Mouse (Mus musculus): ENCODE measurements around the gene Med6. TPM values are rescaled to one million over a fixed set of nuclear protein-coding genes. Genes with fewer than 3 reads are reported as not detected.
A peak's percentile ranks its signal among the peaks of the same experiment; 100 is the strongest.

Gene Med6
- 1 to 10 TPM; 9.1 to 9.7 TPM for total RNA-seq (2021)
- long read RNA-seq, experiment 1, transcript Med6-204 (8 exons, 1,059 nt), result major isoform, 12 of 13 reads
- long read RNA-seq, experiment 1, partial matches to known transcripts, result 0 of 13 reads
- long read RNA-seq, experiment 1, other reads (novel, unspliced or antisense), result 0 of 13 reads
- long read RNA-seq, experiment 2, transcript Med6-204 (8 exons, 1,059 nt), result major isoform, 15 of 17 reads
- long read RNA-seq, experiment 2, partial matches to known transcripts, result 0 of 17 reads
- long read RNA-seq, experiment 2, other reads (novel, unspliced or antisense), result 2 of 17 reads

DNA sequence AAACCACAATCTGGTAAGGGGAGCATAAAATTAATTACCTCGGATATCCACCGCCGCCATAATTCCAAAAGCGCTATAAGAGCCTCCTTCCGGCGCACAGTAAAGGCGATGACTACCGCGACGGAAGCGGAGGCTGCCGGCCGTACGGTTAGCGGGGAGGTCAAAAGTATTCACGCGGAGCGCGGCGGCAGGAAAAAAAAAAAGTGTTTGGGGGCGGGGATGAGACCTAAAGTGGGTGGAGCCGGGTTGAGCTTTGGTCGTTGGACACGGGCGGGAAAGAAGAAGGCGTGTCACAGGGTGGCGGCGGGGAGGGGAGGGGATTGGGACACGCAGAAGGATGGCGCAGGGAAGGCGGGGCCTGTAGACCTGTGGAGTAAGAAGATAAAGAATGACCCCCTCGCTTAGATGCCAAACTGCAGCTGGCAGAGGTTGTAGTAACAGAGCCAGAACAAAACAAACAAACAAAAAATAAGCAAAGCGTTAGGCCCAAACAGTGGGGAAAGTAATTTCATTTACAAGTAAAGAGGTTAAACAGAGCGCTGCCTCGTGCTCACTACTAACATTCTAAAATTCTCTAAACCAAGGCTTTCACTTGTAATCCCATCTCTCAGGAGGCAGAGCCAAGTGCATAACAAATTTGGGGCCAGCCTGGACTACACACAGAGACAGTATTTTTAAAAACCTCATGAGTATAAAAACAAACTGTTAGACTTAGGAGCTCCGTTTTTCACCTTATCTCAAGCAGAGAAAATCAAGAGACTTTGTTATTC lies at the start of gene Med6:
Med6 (minus strand) TSS at position 107 of the 770 bp plus-strand sequence.
- DNase-seq, result peak; percentile 81 to 90
- intact Hi-C loops (cut with DNase I), result no loop called here

DNA sequence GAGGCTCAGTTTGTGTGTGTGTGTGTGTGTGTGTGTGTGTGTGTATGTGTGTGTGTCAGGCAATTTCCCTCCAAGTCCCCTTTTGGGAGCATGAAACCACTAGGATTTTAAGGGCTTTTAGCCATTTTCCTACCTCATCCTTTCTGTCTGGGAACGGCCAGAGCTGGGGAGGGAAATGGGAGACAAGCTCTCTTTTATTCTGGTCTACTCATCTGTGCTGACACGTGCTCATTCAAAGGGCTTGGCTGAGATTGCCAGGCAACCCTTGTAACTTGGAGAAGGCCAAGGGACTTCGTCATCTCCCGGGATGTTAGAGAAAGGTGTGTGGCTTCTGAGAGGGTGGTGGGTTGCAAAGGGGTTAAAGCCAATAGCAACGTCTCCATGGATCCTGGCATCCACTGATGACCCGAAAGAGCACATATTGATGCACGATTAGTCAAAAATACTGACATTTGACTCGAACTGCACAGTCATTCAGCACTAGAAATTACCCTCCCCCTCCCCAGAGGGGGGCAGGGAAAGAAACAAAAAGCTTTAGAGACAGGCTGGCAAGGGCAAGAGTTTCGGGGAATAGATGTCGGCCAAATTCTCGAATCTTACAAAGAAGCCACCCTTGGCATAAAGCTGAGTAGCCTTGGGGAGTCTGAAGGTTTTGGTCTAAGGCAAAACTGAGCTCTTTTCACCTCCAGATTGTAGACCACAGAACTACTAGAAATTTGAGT lies 47.7 kb upstream of the Med6 start:
- no peak for DNase-seq
- intact Hi-C loops (cut with DNase I), result no loop called here

DNA sequence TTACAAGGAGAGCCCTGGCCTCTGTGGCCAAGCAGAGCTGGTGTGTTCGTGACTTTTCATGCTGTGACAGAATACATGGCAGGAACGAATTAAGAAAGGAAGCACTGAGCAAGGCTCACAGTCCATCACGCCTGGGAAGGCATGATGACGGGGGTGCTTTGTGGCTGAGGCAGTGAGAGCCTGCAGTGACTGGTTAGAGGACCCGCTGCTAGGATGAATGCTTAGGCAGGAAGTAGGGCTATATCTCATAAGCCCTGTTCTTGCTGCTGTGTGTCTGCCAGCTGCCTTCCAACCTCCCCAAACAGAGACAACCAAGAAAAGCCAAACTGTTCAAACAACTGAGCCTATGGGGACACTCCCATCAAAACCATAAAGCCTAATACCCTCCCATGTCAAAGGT lies 45.8 kb upstream of the Med6 start:
- intact Hi-C loops (cut with DNase I), result no loop called here

DNA sequence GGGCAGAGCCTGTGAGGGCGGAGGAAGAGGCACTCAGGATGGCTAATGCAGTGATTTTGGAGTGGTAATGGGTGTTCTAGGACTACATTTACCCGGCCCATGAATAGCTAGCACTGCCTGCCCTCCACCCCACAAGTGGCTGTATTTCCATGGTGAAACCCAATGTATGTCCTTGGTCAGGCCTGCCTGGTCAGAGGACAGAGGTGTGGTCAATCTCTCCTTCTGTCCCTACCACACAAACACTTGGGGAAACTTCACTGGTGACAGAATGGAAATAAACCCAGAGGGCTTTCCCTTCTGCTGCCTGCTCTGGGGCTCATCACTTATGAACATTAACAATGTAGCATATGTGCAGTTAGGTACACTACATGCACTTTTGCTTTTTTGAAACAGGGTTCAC lies 38.4 kb upstream of the Med6 start:
- DNase-seq, result no peak
- intact Hi-C loops (cut with DNase I), result no loop called here

More for the DNA sequence above, 45.8 kb upstream of the Med6 start:
- no peak for DNase-seq

DNA sequence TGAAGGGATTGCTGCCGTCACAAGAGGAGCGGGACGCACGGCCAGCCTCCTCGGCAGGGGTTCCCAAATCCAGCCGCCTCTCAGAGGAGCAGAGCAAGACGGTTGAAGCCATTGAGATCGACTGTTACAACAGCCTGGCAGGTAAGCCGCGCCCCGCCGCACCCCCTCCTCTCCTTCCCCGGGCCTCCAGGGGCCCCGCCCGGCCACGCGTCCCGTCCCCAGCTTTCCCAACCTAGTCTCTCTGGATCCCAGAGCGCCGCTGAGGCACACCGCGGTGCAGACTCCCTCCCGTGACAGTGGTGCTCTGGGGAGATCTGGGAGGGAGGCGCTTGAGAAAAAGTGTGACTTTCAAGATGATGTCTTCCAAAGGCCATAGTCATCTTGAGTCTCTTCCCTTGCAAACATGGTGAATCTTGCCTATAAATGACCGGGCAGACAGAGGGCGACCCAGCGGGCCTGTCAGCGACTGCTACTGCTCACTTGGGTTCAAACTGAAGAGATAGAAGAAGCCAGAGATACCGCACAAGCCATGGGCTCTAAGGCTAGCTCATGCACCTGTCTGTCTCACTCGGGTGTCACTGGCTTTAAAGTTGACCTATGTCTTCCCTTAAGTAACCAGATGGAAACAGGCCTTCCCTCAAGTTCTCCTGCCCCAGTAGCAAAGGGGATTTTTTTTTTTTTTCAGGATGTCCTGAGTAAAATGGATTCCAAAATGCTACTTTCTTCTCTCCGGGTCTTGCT lies 37.0 kb upstream of the Med6 start:
- DNase-seq, result no peak
- intact Hi-C loops (cut with DNase I), result no loop called here

DNA sequence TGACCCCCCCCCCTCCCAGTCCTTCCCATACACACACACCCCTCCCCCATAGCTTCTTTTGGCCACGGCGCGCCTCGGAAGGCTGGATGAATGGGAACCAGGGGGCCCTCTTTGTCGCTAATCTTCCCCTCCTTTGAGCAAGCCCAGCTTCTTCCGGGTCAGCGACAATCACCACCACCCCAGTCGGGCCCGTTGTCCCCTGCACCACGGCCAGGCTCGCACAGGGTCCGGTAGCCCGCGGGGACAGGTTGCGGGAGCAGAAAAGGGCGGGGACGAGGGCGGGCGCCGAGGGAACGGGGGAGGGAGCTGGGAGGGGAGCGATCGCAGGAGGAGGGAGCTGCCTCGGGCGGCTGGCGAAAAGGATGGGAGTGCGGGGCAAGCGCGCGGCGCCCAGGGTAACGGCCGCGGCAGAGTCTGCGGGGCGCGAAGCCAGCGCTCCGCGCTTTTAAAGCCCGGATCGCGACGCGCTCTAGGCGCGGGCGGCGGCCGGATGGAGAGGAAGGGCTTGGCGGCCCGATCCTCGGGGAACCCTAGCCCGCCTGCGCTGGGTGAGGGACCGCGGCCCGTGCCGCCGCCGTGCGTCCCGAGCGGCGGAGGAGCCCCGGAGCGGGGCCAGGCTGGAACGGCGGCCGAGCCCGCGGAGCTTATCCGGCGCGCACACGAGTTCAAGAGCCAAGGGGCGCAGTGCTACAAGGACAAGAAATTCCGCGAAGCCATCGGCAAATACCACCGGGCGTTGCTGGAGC lies 36.3 kb upstream of the Med6 start, which contains the start of gene Ttc9:
Ttc9 (plus strand) TSS at position 335 of the 746 bp plus-strand sequence.
- peak in 1 of 2 experiments; percentile 16 for DNase-seq
- intact Hi-C loops (cut with DNase I), result no loop called here

DNA sequence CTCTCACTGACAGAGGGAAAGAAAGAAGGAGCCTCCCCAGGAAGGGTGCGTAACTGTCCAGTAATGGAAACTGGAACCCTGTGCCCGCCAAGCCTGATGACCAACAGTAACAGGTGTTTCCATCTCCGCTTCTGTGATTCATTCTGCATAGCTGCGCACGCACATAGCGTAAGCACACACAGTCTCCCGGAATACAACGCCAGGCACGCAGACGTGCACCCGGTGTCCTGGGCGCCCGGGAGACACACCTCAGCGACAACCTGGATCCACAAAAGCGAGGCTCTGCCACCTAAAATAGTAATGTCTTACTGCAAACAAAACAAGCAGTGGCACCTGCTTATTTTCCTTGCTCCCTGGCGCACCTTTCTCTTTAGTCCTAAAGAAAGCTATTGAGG lies 35.7 kb upstream of the Med6 start:
- peak; percentile 11 to 16 for DNase-seq
- intact Hi-C loops (cut with DNase I), result no loop called here

DNA sequence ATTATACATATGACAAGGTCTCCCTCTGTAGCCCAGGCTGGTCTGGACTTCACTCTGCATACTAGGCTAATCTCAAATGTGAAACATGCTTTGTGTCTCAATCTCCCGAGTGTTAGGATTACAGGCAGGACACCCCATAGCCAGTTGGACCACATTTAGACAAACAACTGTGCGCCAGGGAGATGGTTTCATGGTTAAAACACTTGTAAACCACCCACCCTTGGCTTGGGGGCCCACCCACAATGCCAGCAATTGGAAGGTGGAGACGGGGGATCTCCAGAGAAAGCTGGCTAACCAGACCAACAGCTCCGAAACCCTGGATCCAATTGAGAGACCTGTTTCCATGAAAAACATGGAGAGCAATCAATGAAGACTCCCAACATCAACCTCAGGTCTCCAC lies 33.3 kb upstream of the Med6 start:
- intact Hi-C loops (cut with DNase I), result no loop called here
- no peak for DNase-seq

DNA sequence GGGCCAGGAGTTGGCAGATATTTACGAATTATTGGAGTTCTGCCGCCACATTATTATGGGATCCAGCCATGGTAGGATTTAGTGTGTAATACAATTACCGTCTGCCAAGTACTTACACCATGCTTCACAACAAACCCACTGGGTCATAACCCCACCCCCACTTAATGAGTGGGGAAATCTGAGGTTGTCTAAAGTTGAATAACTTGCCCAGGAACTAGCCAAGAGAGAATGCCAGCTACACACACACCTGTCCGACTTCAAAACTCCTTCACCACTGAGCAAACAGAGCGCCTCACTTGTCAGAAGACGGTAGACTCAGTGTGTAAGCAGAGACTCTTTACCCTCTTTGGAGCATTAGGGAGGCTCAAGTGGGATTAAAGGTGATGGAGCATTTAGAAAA lies 32.6 kb upstream of the Med6 start:
- intact Hi-C loops (cut with DNase I), result no loop called here
- no peak for DNase-seq

DNA sequence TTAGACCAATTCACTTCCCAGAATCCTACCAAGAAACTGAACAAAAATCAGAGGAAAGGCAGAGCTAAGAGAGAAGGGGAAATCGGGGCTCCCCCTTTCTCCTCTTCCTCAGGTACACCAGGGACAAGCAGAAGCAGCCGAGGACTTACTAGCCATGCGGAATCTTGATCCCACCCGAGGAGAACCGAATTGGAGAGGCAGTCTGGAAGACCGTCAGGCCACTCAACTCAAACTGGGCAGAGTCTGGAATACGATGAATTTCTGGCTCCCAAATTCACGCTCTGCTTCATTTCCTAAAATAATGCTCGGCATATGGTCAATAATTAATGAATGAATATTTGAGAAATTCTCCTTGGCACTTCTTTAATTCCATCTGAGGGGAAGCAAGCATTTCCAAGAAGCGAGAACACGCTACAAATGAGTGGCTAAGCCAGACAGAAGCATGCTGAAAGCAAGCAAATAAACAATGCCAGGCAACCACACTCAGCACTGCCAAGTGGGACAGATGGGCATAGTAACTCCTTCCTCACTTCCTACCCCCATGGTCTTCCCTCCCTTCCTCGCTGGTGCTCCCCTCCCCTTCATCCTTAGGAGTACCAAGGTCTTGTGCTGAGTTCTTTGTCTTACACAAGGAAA lies 31.5 kb upstream of the Med6 start:
- intact Hi-C loops (cut with DNase I), result no loop called here
- DNase-seq, result no peak

DNA sequence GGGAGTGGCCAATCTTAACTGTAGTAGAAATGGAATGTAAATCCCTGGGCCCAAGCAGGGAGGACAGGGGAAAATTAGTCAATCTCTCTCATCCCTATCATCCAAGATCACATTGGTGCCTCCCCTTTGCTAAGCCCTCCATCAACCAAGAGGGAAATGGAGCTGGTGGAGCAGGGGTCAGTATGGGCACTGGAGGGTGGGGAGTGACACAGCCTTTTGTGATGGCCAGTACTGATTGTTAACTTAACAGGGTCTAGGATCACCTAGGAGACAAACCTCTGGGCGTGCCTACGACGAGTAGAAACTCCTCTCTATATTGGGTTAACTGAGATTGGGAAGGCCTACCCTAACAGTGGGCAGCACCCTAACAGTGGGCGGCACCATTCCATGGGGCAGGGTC lies 28.6 kb upstream of the Med6 start:
- no peak for DNase-seq
- intact Hi-C loops (cut with DNase I), result no loop called here

DNA sequence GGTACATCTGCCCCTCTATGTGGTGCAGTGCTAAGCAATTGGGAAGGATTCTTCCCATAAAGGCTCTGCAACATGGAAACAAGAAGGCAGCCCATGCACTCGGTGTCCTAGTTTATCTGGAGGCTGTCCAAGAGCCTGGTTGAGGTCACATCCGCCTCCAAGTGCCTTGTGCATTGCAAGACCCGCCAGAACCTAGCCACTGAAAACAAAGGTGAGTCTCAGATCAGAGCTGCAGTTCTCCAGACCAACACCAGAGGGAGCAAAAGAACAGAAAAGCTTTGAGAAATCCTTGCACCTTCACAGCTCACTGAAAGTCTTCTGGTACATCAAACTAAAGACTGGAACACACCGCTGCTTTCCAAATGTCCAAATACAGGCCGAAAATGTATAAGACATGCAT lies 24.5 kb upstream of the Med6 start:
- intact Hi-C loops (cut with DNase I), result loop anchor here (2.0 kb wide), 2 partner anchors 83 to 169 kb away; no protein-coding TSS in a partner anchor
- peak; percentile 21 to 30 for DNase-seq

DNA sequence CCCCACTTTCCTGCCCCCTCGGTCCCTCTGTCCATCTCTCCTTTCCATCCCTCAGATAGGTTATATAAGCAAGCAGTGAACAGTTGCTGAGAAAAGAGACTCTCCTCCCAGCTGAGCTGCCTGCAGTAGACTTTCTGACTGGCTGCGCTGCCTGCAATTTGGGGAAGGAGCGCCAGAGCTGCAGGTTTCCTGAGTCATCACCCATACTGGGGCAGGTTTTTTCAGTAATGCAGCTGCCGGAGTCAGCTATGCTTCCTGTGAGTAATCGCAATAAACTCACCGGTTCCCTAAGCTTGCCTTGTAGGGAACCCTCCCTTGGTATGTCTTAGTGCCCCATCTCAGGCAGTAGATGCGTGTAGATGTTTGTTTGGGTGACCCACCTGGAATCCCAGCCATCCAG lies 22.2 kb upstream of the Med6 start:
- DNase-seq, result no peak
- intact Hi-C loops (cut with DNase I), result no loop called here

DNA sequence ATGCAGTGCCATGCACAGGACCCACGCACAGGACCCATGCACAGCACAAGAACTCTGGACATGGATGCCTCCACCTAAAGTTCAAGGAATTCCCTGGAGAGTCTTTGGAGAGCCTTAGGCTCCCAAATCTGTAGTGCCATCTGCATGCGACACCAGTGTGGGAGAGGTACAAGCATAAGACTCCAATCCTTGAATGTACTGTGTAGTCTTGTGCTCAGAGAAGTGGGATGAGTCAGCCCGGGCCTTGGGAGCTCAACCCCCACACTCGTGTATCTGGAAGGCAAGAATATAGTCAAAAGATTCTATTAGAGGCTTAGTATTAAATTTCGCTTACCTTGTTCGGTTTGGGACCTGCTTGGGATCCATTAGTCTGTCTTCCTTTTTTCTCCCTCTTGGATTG lies 21.0 kb upstream of the Med6 start:
- DNase-seq, result no peak
- intact Hi-C loops (cut with DNase I), result no loop called here

DNA sequence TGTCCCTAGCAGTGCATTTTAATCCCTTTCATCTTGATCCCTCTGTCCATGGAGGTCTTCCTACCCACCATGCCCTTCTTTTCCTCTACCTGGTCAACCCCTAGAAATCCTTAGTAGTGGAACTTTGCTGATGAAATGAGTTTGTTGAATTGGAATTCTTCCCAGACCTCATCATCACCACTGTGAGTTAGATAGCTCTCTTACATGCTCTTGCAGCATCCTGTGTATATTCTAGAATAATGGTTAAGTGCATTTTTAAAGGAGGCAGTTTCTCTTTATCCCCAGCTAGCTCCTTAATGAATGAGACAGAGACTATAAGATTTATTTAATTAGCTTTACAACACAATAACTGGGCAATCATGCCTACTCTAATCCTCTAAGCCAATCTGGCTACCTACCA lies 14.6 kb upstream of the Med6 start:
- intact Hi-C loops (cut with DNase I), result no loop called here
- no peak for DNase-seq

DNA sequence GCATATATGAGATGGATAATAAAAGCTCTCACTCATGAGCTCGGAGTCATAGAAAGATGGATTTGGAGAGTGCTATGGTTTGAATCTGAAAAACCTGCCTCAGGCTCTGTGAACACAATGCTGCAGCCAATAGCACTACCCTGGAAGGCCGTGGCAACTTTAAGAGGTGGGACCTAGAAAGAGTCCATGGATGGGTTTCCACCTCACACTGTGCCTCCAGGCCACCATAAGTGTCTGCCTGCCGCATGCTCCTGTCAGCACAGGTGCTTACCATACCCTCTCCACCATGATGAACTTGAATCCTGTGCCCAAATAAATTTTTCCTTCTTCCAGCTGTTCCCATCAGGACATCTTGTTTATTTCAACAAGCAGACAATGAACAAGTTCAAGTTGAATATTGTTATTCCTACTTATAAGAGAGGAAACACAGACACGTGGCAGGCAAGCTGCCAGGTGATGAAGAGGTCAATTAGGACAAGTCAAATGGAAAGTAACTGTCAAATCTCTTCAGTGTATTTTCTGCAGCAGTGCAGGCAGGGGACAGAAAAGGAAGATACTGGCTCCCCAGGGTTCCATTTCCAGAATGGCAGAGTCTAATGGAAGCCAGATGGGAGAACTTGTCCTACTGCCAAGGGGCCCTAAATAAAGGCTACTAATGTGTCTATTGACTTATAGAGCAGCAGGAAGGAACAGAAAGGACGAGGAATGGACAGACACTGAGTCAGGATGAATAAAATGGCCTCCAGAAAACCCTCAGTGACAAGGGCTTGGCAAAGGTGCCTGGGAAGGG lies 10.4 kb upstream of the Med6 start:
- no peak for DNase-seq
- intact Hi-C loops (cut with DNase I), result no loop called here

DNA sequence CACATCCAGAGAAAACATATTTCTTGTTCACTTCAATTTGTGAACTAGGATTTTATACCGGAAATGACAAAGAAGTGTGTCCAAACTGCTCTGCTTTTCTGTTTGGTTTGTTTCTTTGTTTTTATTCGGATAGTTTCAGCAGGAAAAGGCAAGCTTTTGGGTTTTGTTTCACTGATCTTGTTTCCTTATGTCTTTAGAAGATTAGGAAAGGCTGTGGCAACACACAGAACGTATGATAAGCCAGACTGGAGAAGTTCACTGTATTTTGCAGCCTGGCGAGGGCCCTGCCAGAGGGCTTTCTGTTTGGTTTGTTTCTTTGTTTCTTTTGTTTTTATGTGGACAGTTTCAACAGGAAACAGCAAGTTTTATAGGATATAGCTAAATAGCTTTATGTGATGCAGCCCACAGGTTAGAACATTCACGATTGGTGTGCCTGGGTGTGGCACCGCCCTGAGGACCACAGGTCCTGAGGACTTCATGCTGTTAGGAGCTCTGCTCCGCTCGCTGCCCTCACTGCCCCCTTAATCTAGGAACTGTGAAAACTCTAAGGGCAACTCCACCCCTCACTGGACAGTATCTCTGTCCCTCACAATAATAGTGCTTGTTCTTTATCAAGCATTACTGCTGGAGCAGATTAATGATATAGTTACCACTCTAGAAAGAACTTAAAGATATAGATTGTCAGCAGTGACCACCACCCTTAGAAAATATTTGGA lies 1.9 kb upstream of the Med6 start:
- DNase-seq, result no peak
- intact Hi-C loops (cut with DNase I), result no loop called here

DNA sequence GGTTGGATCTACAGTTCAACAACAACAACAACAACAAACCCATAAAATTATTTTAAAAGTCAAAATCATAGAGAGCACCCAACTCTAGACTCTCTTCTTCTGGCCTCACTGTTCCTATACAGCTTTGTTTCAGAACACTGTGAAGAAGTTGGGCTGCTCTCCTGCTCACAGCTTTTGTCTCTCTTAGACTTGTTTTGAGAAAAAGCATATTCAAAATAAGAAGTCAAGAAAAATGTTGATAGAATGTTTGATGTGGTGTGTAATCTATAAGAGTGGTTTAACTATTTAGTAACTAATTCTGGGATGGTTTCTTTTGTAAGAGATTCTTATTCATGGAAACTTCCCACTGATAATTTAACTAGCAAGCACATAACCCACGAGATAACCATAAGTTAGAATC lies 26.4 kb downstream of the Med6 start, which contains the start of gene Adam21:
Adam21 (minus strand) TSS at position 101 of the 400 bp plus-strand sequence.
- intact Hi-C loops (cut with DNase I), result no loop called here
- no peak for DNase-seq
